Mouse (Mus musculus) intestine, embryonic 14.5 days (tissue): ENCODE results near the gene Man1c1. TPM values are rescaled to one million over a fixed set of nuclear protein-coding genes. Genes with fewer than 3 reads are reported as not detected.

Experiments used
- ATAC-seq: fragments of 200-750 bp; cut with Nextera tagmentation; replicated peaks from 2 replicates; pipeline ENCODE4 v1.8.0; 2017; ENCODE audit warnings: low read depth, moderate number of reproducible peaks, moderate TSS enrichment, moderate library complexity; ENCODE audit not compliant: low FRiP score, low TSS enrichment
- DNase-seq: peaks from one replicate; pipeline ENCODE4 v3.0.0-alpha.2; 2018; ENCODE audit warnings: low spot score
- H3K27ac ChIP-seq: fragments of 300-500 bp; sonication (generic); 2 replicates; pipeline ENCODE4 v1.5.1; 2014; ENCODE audit warnings: low read depth, mild to moderate bottlenecking, control low read depth
- H3K27me3 ChIP-seq: fragments of 300-500 bp; sonication (generic); replicated peaks from 2 replicates; pipeline ENCODE4 v1.6.1; 2014; ENCODE audit warnings: low read length, control low read depth; ENCODE audit not compliant: control insufficient read depth, insufficient read depth
- H3K36me3 ChIP-seq: fragments of 300-500 bp; sonication (generic); 2 replicates; pipeline ENCODE4 v1.6.1; 2014; ENCODE audit warnings: low read length, control low read depth; ENCODE audit not compliant: control insufficient read depth, insufficient read depth
- H3K4me1 ChIP-seq: fragments of 300-500 bp; sonication (generic); replicated peaks from 2 replicates; pipeline ENCODE4 v1.6.1; 2014; ENCODE audit warnings: low read length, control low read depth, mixed read lengths; ENCODE audit not compliant: control insufficient read depth, insufficient read depth
- H3K4me2 ChIP-seq: fragments of 300-500 bp; sonication (generic); 2 replicates; pipeline ENCODE4 v1.6.1; 2014; ENCODE audit warnings: low read length
- H3K4me3 ChIP-seq: fragments of 300-500 bp; sonication (generic); 2 replicates; pipeline ENCODE4 v1.5.1; 2014; ENCODE audit warnings: low read depth, low read length, control low read depth, mixed read lengths
- H3K9ac ChIP-seq: fragments of 300-500 bp; sonication (generic); 2 replicates; pipeline ENCODE4 v1.6.1; 2014; ENCODE audit warnings: mild to moderate bottlenecking, low read length
- H3K9me3 ChIP-seq: fragments of 300-500 bp; sonication (generic); 2 replicates; pipeline ENCODE4 v1.6.1; 2016; ENCODE audit warnings: low read length, control low read depth; ENCODE audit not compliant: control insufficient read depth
- WGBS: fragments of 180-500 bp; shearing (Covaris S2); extraction: QIAGEN DNeasy Blood & Tissue Kit; methylation state at CpG from one replicate; pipeline ENCODE4 v1.1.7; 2014; 5-methylcytosine and 5-hydroxymethylcytosine counted together
- polyA plus RNA-seq: library from polyadenylated mRNA; unstranded; fragments of >200 nt; fragmentation: Nextera tagmentation; extraction: Ambion mirVana; gene quantifications from 2 replicates; pipeline ENCODE4 v1.2.1, GENCODE M21; 2014

Gene Man1c1
- polyA plus RNA-seq, 1 experiment from 2014 or later, result 3.6 TPM

DNA sequence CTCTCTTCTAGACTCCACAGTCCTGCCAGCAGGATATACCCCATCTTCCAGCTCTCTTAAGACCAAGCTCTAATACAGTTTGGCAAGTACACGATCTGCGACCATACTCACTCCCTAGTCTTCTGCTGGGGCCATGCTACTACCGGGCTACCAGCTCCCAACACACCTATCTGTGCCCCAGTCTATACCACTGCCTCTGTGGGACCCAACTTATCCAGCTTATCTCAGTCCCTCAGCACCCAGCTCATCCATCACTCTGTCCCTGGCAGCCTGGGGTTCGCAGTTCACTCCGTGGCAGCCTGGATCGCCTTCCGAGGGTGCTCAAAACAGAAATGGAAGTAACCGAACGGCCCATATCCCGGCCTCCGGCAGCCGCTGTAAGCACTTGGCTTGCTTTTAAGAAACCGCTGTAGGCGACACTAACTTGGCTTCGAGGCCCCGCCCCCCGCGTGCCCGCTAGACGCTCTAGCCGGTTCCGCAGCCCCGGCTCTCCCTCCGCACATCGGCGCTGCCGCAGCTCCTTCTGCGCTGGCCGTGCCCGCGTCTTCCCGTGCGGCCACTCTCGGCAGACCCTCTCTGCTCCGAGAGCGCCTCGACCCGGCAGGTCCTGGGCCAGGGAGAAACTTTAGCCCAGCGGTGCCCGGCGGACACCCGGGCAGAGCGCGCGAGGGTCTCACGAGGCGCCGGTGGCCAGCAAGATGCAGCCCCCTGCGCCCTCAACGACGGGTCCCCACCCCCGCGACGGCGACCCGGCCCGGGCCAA is 169.8 kb downstream of the Man1c1 start:
- DNase-seq (peak; percentile 80), ATAC-seq (peak; percentile 4; the same call in 1 of the 2 replicates)
- H3K9me3 ChIP-seq, result no peaks in the 10 kb centered on the region
- peak overlapping the region; percentile 93 for H3K4me3 ChIP-seq
- H3K9ac ChIP-seq, result peak overlapping the region; percentile 77
- peaks cover 23% of the 10 kb centered on the region for H3K4me1 ChIP-seq
- WGBS, result under 1% methylated on average over 57 of the region's 57 CpGs
- H3K4me2 ChIP-seq, result peak overlapping the region; percentile 97
- H3K36me3 ChIP-seq, result peaks cover 29% of the 10 kb centered on the region
- no peaks in the 10 kb centered on the region for H3K27me3 ChIP-seq
- peak overlapping the region; percentile 80 for H3K27ac ChIP-seq

DNA sequence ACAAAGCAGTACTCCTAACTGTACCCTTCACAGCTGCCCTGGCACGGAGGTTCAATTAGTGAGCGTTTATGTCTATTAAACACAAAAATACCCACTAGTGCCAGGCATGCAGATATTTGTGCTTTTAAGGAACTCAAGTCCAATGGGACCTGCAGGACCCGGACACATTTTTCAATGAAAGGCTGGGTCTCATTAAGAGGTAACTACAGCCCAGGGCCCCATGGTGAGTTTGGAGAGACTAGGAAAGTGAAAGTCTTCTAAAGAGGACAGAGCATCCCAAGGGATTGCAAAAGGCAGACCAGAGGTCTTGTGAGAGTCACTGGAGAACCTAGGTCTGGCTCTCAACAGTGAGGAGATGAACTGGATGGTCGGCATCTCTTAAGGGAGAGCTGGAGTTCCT is 170.7 kb downstream of the Man1c1 start:
- Histone ChIP-seq H3K27ac (no peak overlapping the region), H3K9ac (no peak overlapping the region), H3K4me3 (peak overlapping the region; percentile 93; the same call in 1 of the 2 replicates), H3K4me2 (peak overlapping the region; percentile 97; the same call in 1 of the 2 replicates), H3K27me3 (no peaks in the 10 kb centered on the region), H3K36me3 (peaks cover 31% of the 10 kb centered on the region), H3K9me3 (no peaks in the 10 kb centered on the region), H3K4me1 (peaks cover 23% of the 10 kb centered on the region)
- DNase-seq (no peak), ATAC-seq (no peak)
- WGBS, result 89% methylated on average over 4 of the region's 4 CpGs

DNA sequence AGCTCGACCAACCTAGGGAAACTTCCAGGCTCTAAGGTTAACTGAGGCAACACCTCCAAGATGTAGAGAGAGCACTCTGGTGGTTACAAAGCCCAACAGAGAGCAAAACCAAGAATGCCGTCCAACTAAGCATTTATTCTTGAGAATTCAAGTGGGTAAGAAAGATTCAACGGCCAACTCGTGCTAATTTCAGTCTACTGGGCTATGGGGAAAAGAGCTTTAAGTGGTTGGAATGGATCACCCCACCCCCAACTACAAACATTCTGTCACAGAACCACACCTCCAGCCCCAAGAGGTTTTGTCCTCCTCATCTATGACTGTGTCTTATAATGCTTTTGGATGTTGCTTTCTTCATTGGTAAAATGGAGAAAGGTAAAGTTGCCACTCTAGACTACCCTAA is 171.2 kb downstream of the Man1c1 start:
- Histone ChIP-seq H3K27ac (no peak overlapping the region), H3K4me3 (no peak overlapping the region), H3K36me3 (peaks cover 31% of the 10 kb centered on the region), H3K4me1 (peaks cover 23% of the 10 kb centered on the region), H3K9ac (no peak overlapping the region), H3K4me2 (no peak overlapping the region), H3K9me3 (no peaks in the 10 kb centered on the region), H3K27me3 (no peaks in the 10 kb centered on the region)
- DNase-seq (no peak), ATAC-seq (no peak)
- WGBS, result 80% methylated on average over 4 of the region's 4 CpGs

DNA sequence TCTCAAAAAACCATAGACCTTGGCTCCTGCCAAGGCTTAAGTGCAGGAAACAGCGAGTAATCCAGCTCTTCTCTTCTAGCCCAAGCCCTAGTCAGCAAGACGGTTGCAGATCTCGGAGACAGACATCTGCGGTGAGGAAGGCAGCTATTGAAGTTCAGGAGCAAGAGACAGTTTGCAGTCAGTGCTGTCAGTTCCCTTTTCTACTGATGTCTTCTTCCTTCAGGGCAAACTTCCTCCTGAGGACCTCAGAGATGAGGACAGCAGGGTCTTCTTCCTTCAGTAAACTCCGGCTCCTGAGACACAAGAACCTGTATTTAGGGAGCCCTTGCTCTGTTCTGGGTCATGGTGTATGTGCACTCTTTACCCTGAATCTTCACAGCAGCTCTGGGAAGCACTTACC is 177.9 kb downstream of the Man1c1 start:
- 78% methylated on average over 5 of the region's 5 CpGs for WGBS
- Histone ChIP-seq H3K27ac (no peak overlapping the region), H3K4me2 (no peak overlapping the region), H3K9me3 (no peaks in the 10 kb centered on the region), H3K4me3 (no peak overlapping the region), H3K27me3 (no peaks in the 10 kb centered on the region), H3K9ac (no peak overlapping the region), H3K4me1 (no peaks in the 10 kb centered on the region), H3K36me3 (peaks cover 89% of the 10 kb centered on the region)
- DNase-seq (no peak), ATAC-seq (no peak)

DNA sequence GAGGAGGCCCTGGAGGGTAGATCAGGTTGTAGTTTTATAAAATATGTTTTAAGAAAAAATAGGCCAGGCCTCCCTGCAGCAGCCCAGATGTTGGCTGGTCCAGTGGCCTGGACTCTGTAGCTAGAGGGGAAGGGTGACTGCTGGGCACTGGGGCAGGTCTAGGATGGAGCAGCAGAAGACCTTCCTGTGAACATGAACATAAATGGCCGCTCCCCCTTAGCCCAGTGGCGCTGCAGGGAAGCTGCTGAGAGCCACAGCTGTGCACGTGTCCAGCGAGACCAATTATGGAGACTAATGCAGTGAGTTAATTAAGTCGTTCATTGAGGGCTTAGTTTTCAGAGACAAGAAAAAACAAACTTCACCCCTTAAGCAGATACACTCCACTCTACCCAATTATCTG is 178.3 kb downstream of the Man1c1 start:
- no peak overlapping the region for H3K27ac ChIP-seq
- H3K9me3 ChIP-seq, result no peaks in the 10 kb centered on the region
- H3K4me3 ChIP-seq, result no peak overlapping the region
- no peaks in the 10 kb centered on the region for H3K4me1 ChIP-seq
- no peak overlapping the region for H3K4me2 ChIP-seq
- DNase-seq, result no peak
- H3K27me3 ChIP-seq, result no peaks in the 10 kb centered on the region
- H3K36me3 ChIP-seq, result peaks cover 87% of the 10 kb centered on the region
- 81% methylated on average over 5 of the region's 5 CpGs for WGBS
- no peak overlapping the region for H3K9ac ChIP-seq
- no peak for ATAC-seq

DNA sequence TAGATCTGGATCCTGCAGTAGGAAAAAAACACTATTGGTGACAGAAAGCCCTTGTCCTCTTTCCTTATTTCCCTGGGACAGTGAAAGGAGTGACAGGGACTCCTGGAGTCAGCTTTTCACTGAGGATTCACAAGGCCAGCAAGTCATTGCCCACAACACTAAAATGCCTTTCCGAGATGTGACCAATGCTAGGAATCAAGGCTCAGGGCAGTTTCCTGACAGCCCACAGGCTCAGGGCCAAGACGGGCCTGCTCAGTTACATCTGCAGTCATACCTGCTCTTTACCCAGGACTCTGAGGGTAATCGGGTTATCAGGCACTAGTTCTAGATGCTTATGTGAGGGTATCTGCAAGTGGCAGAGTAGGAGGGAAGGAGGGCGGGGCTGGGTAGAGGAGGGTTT is 180.6 kb downstream of the Man1c1 start:
- no peak overlapping the region for H3K9ac ChIP-seq
- no peak for ATAC-seq
- H3K9me3 ChIP-seq, result no peaks in the 10 kb centered on the region
- H3K27me3 ChIP-seq, result no peaks in the 10 kb centered on the region
- no peak overlapping the region for H3K4me3 ChIP-seq
- WGBS, result 87% methylated on average over 4 of the region's 4 CpGs
- no peaks in the 10 kb centered on the region for H3K4me1 ChIP-seq
- DNase-seq, result no peak
- peaks cover 69% of the 10 kb centered on the region for H3K36me3 ChIP-seq
- no peak overlapping the region for H3K4me2 ChIP-seq
- H3K27ac ChIP-seq, result no peak overlapping the region

DNA sequence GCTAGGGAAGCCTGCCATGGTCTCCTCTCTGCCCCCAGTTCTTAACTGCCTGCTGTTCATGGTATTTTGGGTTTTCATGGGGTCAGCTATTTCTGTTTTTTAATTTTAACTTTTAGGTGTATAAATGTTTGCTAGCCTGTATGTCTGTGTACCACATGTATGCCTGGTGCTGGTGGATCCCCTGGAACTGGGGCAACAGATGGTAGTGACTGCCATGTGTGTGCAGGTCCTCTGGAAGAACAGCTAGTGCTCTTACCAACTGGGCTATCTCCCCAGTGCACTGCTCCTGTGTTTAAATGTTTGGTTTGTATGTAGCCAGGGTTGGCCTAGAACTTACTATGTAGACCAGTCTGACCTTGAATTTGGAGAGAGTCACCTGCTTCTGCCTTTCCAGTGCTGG is 184.8 kb downstream of the Man1c1 start:
- H3K4me3 ChIP-seq, result no peak overlapping the region
- ATAC-seq (no peak), DNase-seq (no peak)
- H3K36me3 ChIP-seq, result peaks cover 28% of the 10 kb centered on the region
- H3K4me1 ChIP-seq, result peaks cover 4% of the 10 kb centered on the region; the same call in 1 of the 2 replicates
- H3K9me3 ChIP-seq, result no peaks in the 10 kb centered on the region
- H3K27me3 ChIP-seq, result no peaks in the 10 kb centered on the region
- no peak overlapping the region for H3K9ac ChIP-seq
- H3K4me2 ChIP-seq, result no peak overlapping the region
- H3K27ac ChIP-seq, result no peak overlapping the region

DNA sequence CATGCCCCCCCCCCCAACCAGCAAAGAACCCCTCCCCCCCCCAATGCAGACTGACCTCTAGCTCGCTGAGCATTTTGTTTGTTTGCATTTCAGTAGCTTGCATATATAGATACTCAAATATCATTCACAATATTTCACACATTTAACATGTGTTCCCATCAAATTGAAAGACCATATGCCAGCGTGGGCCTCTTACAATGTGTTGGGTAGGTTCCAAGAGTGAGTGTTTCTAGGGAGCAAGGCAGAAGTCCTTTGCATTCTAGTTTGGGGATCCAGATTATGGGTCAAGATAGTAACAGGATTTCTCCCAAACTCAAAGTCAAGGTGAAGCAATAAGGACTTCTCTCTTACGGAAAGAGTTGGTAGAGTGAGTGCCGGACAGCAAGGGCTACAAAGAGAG is 185.5 kb downstream of the Man1c1 start:
- Histone ChIP-seq H3K4me1 (peaks cover 4% of the 10 kb centered on the region; the same call in 1 of the 2 replicates), H3K27me3 (no peaks in the 10 kb centered on the region), H3K9ac (no peak overlapping the region), H3K27ac (no peak overlapping the region), H3K9me3 (no peaks in the 10 kb centered on the region), H3K36me3 (peaks cover 20% of the 10 kb centered on the region), H3K4me3 (no peak overlapping the region), H3K4me2 (no peak overlapping the region)
- DNase-seq, result no peak
- 89% methylated on average over 4 of the region's 4 CpGs for WGBS
- no peak for ATAC-seq

DNA sequence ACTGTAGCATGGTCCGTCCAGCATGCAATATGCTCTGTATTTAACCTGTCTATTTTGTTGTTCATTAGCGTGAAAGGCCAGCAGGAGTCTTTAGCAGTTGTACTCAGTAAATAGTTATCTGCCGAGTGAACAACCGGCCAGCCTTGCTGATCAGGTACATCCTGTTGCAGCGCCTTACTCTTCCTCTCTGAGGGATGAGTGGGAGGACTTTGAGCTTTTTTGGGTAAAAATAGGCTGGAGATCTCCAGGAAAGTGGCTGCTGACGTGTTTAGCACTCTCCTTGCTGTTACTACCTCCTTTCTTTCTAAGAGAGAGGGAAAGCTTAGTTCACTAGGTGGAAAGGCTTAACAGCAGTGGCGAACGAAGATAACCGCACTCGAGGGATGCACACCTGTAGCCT is 186.4 kb downstream of the Man1c1 start:
- no peak overlapping the region for H3K27ac ChIP-seq

More for the DNA sequence above, 186.4 kb downstream of the Man1c1 start:
- 83% methylated on average over 10 of the region's 10 CpGs for WGBS
- Histone ChIP-seq H3K4me2 (no peak overlapping the region), H3K4me1 (peaks cover 7% of the 10 kb centered on the region), H3K9ac (no peak overlapping the region), H3K4me3 (no peak overlapping the region), H3K9me3 (no peaks in the 10 kb centered on the region), H3K27me3 (no peaks in the 10 kb centered on the region), H3K36me3 (peaks cover 15% of the 10 kb centered on the region; the same call in 1 of the 2 replicates)
- no peak for DNase-seq
- no peak for ATAC-seq
